Mouse (Mus musculus) bone marrow macrophage, adult 2 months (primary cell): ENCODE measurements around the gene Prdm10.

ENCODE experiments used
- CTCF ChIP-seq: IDR thresholded peaks from 2 replicates; pipeline ENCODE4 v1.5.1; 2012; ENCODE audit warnings: low read depth, mild to moderate bottlenecking, low read length, moderate library complexity
- POLR2A ChIP-seq: IDR thresholded peaks from 2 replicates; pipeline ENCODE4 v1.6.1; 2012; ENCODE audit warnings: mild to moderate bottlenecking, low read depth, low read length, borderline replicate concordance

DNA sequence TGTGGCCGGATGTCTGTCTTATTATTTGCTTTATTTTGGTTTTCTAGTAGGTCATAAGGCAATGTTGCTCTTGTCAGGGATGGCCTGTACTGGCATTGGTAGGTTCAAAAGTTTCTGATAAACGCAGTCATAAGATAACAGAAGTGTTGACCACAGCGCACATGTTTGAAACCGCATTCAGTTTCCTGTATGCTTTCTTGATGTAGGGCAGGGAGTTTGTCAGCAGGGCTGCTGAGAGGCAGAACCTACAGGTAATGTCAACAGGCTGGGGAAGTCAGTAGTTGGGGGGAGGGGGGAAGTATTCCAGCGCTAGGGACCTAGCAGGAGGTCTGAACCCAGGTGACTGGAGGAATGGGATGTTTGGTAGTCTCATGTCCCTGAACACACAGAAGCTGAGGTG, 20.8 kb downstream of the Prdm10 start:
- no peak for TF ChIP-seq POLR2A
- no peak for TF ChIP-seq CTCF
